Mouse (Mus musculus) midbrain, embryonic 10.5 days (tissue): ENCODE measurements at regions not wholly inside any gene's neighbourhood (a gene's known extent, or its start where the extent isn't known, plus 50 kb on each side); places are given as distances from the start of the nearest gene placed in this dataset.

Source experiments
- DNase-seq: peaks from one replicate; pipeline ENCODE4 v3.0.0-alpha.2; 2017; ENCODE audit warnings: low spot score
- H3K27ac ChIP-seq: fragments of 300-500 bp; sonication (generic); replicated peaks from 2 replicates; pipeline ENCODE4 v1.5.1; 2016; ENCODE audit warnings: mild to moderate bottlenecking
- H3K27me3 ChIP-seq: fragments of 300-500 bp; sonication (generic); 2 replicates; pipeline ENCODE4 v1.6.1; 2016; ENCODE audit warnings: low read depth, mild to moderate bottlenecking; ENCODE audit not compliant: poor library complexity, severe bottlenecking
- H3K36me3 ChIP-seq: fragments of 300-500 bp; sonication (generic); 2 replicates; pipeline ENCODE4 v1.6.1; 2016; ENCODE audit warnings: mild to moderate bottlenecking, moderate library complexity
- H3K4me1 ChIP-seq: fragments of 300-500 bp; sonication (generic); 2 replicates; pipeline ENCODE4 v1.6.1; 2016
- H3K4me3 ChIP-seq: fragments of 300-500 bp; sonication (generic); 2 replicates; pipeline ENCODE4 v1.5.1; 2016; ENCODE audit warnings: mild to moderate bottlenecking, moderate library complexity
- H3K9me3 ChIP-seq: fragments of 300-500 bp; sonication (generic); replicated peaks from 2 replicates; pipeline ENCODE4 v1.6.1; 2016; ENCODE audit warnings: mild to moderate bottlenecking
- WGBS: fragments of 180-500 bp; shearing (Covaris S2); methylation state at CpG from one replicate; pipeline ENCODE4 v1.1.7; 2016; 5-methylcytosine and 5-hydroxymethylcytosine counted together

DNA sequence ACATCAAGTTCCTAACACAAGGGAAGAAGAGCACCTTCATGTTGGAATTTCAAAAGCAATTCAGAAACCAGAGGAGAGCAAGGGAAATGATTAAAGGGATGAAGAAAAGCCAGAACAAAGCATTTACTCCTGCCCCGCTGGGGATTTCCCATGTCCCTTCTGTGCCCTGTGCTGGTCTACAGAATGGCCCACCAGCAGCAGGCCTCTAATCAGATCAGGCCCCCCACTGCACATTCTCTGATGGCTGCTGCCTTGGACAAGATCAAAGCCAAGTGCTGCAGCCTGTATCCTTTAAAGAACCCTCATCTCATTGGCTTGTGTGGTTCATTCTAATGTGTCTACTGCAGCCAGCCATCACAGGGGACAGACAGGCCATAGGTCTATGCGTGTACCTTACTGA lies 126.1 kb upstream of the Rbfox1 start:
- no peak for DNase-seq
- 87% methylated on average over 2 of the region's 2 CpGs for WGBS
- Histone ChIP-seq H3K36me3 (no peaks in the 10 kb centered on the region), H3K4me1 (0 out of 2 replicates have a peak, but pooled peaks cover 2% of the 10 kb centered on the region), H3K27me3 (no peaks in the 10 kb centered on the region), H3K4me3 (no peak overlapping the region), H3K9me3 (no peaks in the 10 kb centered on the region), H3K27ac (no peak overlapping the region)

DNA sequence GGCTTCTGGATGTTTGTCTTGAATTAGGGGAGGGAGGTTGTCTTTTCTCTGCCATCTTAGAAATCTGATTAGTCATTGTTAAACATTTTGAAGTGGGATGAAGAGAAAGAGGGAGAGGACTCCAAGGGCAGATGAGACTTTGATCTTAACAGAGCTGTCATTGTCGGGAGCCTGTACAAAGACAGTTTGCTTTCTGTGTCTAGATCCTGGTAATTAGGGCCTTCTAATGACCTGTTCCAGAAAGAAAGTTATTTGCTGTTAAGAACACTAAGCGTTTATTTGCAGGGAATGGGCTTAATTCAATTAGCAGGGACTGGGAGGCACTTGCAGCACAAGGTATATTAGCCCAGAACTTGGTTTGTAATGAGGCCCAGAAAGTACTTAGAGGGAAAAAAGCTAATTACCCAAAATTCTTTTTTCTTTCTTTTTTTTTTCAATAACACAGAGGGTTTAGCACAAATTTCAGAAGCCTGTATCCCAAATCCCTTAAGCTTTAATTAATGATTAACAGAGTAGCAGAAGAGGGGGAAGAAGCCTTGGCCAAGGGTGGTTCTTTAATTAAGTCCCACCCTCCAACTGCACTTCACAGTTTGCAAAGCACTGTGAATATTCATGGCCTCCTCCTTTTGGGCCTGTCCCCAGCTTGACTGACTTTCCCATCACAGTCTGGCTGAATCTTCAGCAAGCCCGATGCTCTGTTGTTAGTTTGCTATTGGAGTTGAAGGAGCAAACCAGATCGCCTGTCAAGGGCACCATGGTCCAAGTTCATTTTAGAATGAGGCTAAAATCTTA lies 142.2 kb upstream of the Rbfox1 start:
- peaks cover 19% of the 10 kb centered on the region; the same call in 1 of the 2 replicates for H3K27me3 ChIP-seq
- DNase-seq, result no peak
- no peak overlapping the region for H3K4me3 ChIP-seq
- no peaks in the 10 kb centered on the region for H3K9me3 ChIP-seq
- no peaks in the 10 kb centered on the region for H3K36me3 ChIP-seq
- no peak overlapping the region for H3K27ac ChIP-seq
- WGBS, result 60% methylated on average over 4 of the region's 4 CpGs
- H3K4me1 ChIP-seq, result no peaks in the 10 kb centered on the region

DNA sequence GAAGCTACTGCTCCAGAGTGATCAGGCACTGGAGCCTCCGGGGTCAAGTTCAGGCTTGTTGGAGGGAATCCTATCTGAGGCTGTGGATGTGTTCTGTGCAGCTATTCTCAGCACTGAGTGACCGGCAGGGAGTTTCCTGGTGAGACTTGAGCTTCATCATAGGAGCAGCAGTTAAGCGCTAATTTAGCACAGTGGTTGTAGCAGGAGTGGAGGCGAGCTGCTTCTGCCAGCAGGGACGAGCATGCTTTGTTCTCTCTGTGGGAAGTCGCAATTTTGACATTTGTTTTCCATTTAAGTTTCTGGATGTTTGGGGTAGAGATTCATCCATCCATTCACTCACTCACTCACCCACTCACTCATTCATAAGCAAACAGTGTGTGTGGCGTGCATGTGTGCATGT lies 144.4 kb upstream of the Rbfox1 start:
- Histone ChIP-seq H3K4me3 (no peak overlapping the region), H3K27ac (no peak overlapping the region), H3K9me3 (no peaks in the 10 kb centered on the region), H3K4me1 (no peaks in the 10 kb centered on the region), H3K27me3 (peaks cover 24% of the 10 kb centered on the region; the same call in 1 of the 2 replicates), H3K36me3 (no peaks in the 10 kb centered on the region)
- WGBS, result 76% methylated on average over 7 of the region's 7 CpGs
- no peak for DNase-seq

DNA sequence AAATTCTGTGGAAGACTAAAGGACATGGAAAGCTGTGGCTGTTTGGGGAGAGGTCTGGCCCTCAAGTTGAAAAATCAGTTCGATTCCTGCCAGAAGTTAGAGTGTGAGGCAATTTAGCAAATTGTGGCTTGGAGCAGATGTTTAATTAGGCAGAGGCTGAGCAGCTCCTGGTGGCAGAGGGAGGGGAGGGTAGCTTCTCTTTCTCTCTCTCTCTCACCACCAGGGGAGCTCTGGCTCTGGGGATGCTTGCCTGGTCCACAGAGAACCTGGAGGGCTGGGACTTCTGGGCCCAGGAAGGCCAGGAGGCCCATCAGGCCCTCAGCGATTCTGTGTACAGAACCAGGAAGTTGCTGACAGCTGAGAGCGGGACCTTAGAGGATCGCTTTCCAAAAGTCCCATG lies 151.5 kb upstream of the Rbfox1 start:
- no peak for DNase-seq
- Histone ChIP-seq H3K36me3 (no peaks in the 10 kb centered on the region), H3K27ac (no peak overlapping the region), H3K27me3 (0 out of 2 replicates have a peak, but pooled peaks cover 5% of the 10 kb centered on the region), H3K9me3 (no peaks in the 10 kb centered on the region), H3K4me1 (no peaks in the 10 kb centered on the region), H3K4me3 (no peak overlapping the region)
- WGBS, result 77% methylated on average over 4 of the region's 4 CpGs

DNA sequence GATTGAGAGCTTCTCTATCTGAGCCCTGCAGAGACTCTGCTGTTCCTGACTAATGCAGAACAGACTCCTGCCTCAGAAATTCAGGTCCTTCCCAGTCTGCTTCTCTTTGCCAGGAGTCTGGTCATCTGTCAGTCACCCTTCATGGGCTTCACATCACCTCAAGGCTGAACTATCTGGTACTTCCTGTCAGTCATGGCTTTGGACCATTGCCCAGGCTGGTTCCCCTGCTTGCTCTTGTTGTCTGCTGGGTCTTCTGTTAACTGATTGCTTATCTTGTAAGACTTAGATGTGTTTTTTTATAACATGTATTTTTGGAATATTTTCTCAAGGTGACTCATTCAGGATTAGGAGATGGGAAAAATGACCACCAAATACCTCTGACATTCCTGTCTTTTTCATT lies 162.6 kb upstream of the Rbfox1 start:
- no peaks in the 10 kb centered on the region for H3K4me1 ChIP-seq
- no peaks in the 10 kb centered on the region for H3K27me3 ChIP-seq
- H3K27ac ChIP-seq, result no peak overlapping the region
- DNase-seq, result no peak
- no peaks in the 10 kb centered on the region for H3K9me3 ChIP-seq
- no peaks in the 10 kb centered on the region for H3K36me3 ChIP-seq
- H3K4me3 ChIP-seq, result no peak overlapping the region

DNA sequence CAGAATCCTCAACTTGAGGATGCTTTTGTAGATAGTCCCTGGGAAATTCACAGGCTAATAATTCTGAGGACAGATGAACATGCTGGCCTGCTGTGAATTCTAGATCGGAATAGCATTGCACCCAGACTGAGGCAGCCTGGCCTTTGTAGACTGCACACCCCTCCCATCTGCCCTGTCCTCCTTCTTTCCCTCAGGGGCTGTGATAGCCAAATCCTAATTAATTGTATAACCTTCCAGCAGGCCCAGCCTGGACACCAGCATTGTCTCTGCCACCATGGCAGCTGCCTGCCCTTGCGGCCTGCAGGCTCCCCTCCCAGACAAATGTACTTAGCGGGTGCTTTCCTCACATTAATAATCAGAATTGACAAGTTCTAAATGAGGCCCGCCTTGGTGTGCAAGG lies 171.7 kb upstream of the Rbfox1 start:
- H3K9me3 ChIP-seq, result no peaks in the 10 kb centered on the region
- H3K27ac ChIP-seq, result no peak overlapping the region
- H3K4me1 ChIP-seq, result no peaks in the 10 kb centered on the region
- 92% methylated on average over 4 of the region's 4 CpGs for WGBS
- no peak for DNase-seq
- H3K27me3 ChIP-seq, result no peaks in the 10 kb centered on the region
- no peak overlapping the region for H3K4me3 ChIP-seq
- no peaks in the 10 kb centered on the region for H3K36me3 ChIP-seq

DNA sequence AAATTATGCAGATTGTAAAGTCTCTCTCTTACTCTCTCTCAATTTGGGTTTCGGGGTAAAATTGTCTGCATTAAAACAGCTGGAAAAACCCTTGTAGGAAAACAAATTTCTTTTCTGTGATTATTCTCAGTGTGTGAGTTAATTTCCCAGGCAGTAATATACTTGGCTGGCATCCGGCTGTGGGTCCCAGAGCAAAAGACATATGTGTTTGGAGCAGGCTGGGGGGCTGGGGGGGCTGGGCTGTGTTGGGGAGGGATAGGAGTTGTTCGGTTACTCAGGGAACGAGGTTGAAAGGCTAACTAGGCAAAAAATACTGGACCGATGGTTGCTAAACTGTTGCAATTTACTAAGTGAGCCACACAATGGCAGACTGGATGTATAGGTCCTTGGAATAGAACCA lies 175.3 kb upstream of the Rbfox1 start:
- H3K27me3 ChIP-seq, result no peaks in the 10 kb centered on the region
- WGBS, result 83% methylated on average over 5 of the region's 5 CpGs
- H3K4me1 ChIP-seq, result no peaks in the 10 kb centered on the region
- H3K4me3 ChIP-seq, result no peak overlapping the region
- no peaks in the 10 kb centered on the region for H3K36me3 ChIP-seq
- H3K27ac ChIP-seq, result no peak overlapping the region
- H3K9me3 ChIP-seq, result no peaks in the 10 kb centered on the region
- no peak for DNase-seq

DNA sequence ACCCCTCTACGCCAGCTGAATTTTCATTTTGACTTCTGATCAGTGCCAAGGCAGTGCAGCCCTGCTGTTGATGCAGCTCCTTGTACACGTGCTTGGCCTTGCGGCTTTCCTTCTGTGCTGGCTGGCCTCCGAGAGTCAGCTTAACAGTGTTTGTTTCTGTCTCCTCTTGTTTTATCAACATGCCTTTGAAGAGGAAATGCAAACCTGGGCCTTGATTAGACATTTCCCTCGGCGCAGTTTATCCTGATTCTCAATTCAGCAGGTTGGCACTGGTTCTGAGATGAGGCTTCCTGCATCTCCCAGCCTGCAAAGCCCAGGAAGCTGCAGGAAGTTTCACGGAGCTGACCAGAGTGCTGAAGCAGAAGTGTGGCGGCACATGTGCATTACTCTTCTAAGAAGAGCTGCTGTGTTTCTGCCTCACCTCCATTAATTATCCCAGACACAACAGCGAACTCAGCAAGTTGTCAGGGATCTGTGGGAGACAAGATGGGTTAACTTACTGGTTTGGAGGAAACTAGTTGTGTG lies 184.4 kb upstream of the Rbfox1 start:
- H3K27me3 ChIP-seq, result no peaks in the 10 kb centered on the region
- peak; percentile 42 for DNase-seq
- 56% methylated on average over 9 of the region's 9 CpGs for WGBS

DNA sequence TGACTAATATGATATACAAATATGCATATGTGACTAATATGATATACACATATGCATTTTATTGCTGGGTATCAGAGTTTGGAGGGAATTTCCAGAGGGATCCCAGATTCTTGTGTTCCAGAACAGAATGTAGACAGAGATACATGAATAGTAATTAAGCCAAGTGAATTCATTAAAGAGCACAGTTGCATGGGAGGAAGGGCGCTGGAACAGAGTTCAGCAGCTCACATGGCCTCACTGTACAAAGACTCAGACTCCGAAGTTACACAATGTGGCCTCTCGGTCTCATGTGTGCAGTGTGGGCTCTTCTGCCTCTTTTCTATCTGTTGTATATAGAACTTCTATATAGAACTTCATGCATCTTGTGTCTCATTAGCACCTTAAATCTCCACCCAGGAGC lies 196.8 kb upstream of the Rbfox1 start:
- Histone ChIP-seq H3K4me1 (no peaks in the 10 kb centered on the region), H3K4me3 (no peak overlapping the region), H3K27ac (no peak overlapping the region), H3K27me3 (no peaks in the 10 kb centered on the region), H3K36me3 (no peaks in the 10 kb centered on the region), H3K9me3 (no peaks in the 10 kb centered on the region)
- DNase-seq, result no peak
- 93% methylated on average over 3 of the region's 3 CpGs for WGBS

More for the DNA sequence above, 184.4 kb upstream of the Rbfox1 start:
- H3K4me3 ChIP-seq, result no peak overlapping the region
- no peaks in the 10 kb centered on the region for H3K36me3 ChIP-seq
- no peak overlapping the region for H3K27ac ChIP-seq
- H3K9me3 ChIP-seq, result no peaks in the 10 kb centered on the region
- H3K4me1 ChIP-seq, result no peaks in the 10 kb centered on the region

DNA sequence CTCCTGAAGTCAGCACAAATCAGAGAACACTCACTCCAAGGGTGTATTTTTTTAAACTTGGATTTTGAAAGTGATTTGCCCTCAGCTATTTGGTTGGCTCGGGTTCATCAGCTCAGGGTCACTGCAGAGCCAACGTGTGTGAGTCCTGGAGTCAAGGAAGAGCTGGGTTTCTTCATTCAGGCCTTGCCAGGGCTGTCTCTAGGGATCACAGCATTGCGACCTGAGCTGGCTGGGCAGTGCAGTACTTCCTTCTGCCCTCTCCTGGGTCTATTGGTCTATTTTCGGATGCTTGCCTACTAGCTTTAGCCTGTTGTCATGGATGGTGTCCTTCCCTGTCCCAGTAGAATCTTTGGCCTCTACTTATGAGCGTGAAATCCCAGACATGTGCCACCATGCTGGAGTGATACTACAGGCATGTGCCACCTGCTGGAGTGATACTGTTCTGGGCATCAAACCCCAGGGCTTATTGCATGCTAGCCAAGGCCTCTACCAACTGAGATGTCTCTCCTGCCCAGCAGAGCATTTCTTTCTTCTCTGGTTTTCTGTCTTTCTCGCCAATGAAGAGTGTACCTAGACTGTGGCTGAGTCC lies 211.7 kb upstream of the Rbfox1 start:
- DNase-seq, result no peak
- Histone ChIP-seq H3K9me3 (no peaks in the 10 kb centered on the region), H3K27me3 (no peaks in the 10 kb centered on the region), H3K36me3 (no peaks in the 10 kb centered on the region), H3K4me1 (no peaks in the 10 kb centered on the region), H3K27ac (no peak overlapping the region), H3K4me3 (no peak overlapping the region)
- WGBS, result 80% methylated on average over 6 of the region's 6 CpGs

DNA sequence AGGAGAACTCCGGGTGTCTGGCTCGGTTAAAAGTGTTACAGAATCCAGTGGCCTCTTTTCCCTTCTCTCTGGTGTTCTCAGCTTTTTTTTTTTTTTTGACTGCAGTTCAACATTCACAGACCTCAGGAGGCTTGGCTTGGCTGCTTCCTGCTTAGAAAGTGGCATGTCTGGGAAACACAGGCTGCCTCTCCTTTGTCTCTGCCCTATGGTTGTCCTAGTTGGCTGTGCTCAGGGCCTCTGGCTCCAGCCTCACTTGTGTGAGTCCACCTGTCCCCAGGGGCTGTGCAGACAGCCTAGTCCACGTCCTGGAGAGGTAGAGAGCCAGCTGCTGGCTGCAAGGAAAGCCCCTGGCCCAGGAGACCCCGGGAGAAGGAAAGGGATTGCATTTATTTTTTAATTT lies 212.3 kb upstream of the Rbfox1 start:
- H3K9me3 ChIP-seq, result no peaks in the 10 kb centered on the region
- no peaks in the 10 kb centered on the region for H3K36me3 ChIP-seq
- no peaks in the 10 kb centered on the region for H3K4me1 ChIP-seq
- H3K27ac ChIP-seq, result no peak overlapping the region
- 75% methylated on average over 4 of the region's 4 CpGs for WGBS
- H3K4me3 ChIP-seq, result no peak overlapping the region
- H3K27me3 ChIP-seq, result no peaks in the 10 kb centered on the region
- no peak for DNase-seq

DNA sequence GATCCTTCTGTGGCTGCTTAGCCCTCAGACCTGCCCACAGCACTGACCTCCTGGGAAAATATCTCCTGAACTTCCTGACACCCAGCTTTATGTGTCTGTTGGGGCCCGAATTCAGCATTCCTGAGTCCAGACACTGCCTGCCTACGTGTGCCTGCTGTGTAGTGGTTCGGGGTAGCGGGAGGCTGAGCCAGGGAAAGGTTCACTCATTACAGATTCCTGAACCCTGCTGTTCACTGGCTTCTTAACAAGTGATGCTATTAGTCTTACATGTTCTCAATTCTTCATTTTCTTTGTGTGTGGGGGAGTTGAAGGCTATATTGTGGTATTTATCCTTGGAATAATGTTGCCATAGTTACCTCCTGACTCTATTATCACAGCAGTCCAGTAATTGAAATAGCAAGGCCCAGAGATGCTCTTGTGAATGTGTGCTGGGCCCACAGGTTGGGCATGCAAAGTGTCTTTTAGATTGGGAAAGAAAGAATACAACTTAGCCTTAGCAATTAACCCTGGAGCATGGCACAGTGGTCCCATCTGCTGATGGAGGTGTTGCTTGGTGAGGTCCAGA lies 216.7 kb upstream of the Rbfox1 start:
- 80% methylated on average over 4 of the region's 4 CpGs for WGBS
- Histone ChIP-seq H3K36me3 (no peaks in the 10 kb centered on the region), H3K27ac (no peak overlapping the region), H3K27me3 (no peaks in the 10 kb centered on the region), H3K9me3 (no peaks in the 10 kb centered on the region), H3K4me1 (no peaks in the 10 kb centered on the region), H3K4me3 (no peak overlapping the region)
- no peak for DNase-seq

DNA sequence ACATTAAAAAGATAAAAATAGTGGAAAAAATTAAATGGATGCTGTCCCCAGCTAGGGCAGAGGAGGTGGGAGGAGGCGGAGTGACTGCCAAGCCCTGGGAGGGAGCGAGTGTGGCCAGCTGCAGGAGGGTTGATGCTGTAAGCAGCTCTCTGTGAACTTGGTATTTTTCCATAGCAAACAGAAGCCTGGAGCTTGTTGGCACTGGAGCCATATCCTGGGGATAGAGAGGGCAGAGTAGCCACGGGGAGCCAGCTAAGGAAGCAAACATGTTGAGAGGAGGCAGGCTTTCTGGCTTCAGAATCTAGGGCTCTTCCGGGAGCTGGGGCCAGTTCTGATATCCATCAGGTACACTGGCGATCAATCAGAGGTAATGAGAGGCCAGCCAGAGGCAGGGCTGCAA lies 223.2 kb upstream of the Rbfox1 start:
- H3K4me1 ChIP-seq, result no peaks in the 10 kb centered on the region
- H3K27me3 ChIP-seq, result no peaks in the 10 kb centered on the region
- DNase-seq, result no peak
- H3K9me3 ChIP-seq, result no peaks in the 10 kb centered on the region
- 71% methylated on average over 5 of the region's 5 CpGs for WGBS
- no peak overlapping the region for H3K4me3 ChIP-seq
- no peak overlapping the region for H3K27ac ChIP-seq
- no peaks in the 10 kb centered on the region for H3K36me3 ChIP-seq
